8 mouse cellular contexts compared by ENCODE assay signal in genomic region chr17:29541419-29541818, GRCm38 (mm10). TPM values are rescaled to one million over a fixed set of nuclear protein-coding genes. Genes with fewer than 3 reads are reported as not detected.
A peak's percentile ranks its signal among the peaks of the same experiment; 100 is the strongest.
DNase-seq lines count a peak whose midpoint lies in the region; ATAC-seq and TF ChIP-seq lines count a peak whose summit lies in the region.

No protein-coding gene starts in this region.

- H3K9ac ChIP-seq in lung, postnatal 0 days (replicated peaks; ENCODE audit: low read depth) = no peak overlapping the region
- H3K9ac ChIP-seq in intestine, embryonic 16.5 days (ENCODE audit: low read depth, low read length) = no peak overlapping the region

- DNase-seq in retina, postnatal 1 day = peak; percentile 10
- no peak for DNase-seq in retina, embryonic 14.5 days (ENCODE audit: low spot score)
- DNase-seq in cerebellum, postnatal 10 days = peak; percentile 87 to 92
- DNase-seq in heart, postnatal 14 days = peak; percentile 79 to 85
- DNase-seq in lung, postnatal 0 days (ENCODE audit: low spot score) = peak; percentile 89
- DNase-seq in left cerebral cortex, adult 18-20 months (ENCODE audit: low spot score in 2 of 2) = no peak

- no peak overlapping the region for H3K27ac ChIP-seq in lung, postnatal 0 days (ENCODE audit: low read length)
- no peak overlapping the region for H3K27ac ChIP-seq in intestine, embryonic 16.5 days (ENCODE audit: low read length)

- H3K4me3 ChIP-seq in lung, postnatal 0 days (ENCODE audit: low read depth, low read length) = no peak overlapping the region
- H3K4me3 ChIP-seq in intestine, embryonic 16.5 days (ENCODE audit: low read length) = no peak overlapping the region

- H3K4me1 ChIP-seq in lung, postnatal 0 days (ENCODE audit: insufficient read depth, low read depth, low read length) = no peaks in the 10 kb centered on the region
- no peaks in the 10 kb centered on the region for H3K4me1 ChIP-seq in intestine, embryonic 16.5 days (ENCODE audit: control insufficient read depth, insufficient read depth, low read length)

- no peaks in the 10 kb centered on the region for H3K9me3 ChIP-seq in lung, postnatal 0 days (ENCODE audit: low read length)
- no peaks in the 10 kb centered on the region for H3K9me3 ChIP-seq in intestine, embryonic 16.5 days (ENCODE audit: control insufficient read depth, low read length)

- H3K27me3 ChIP-seq in lung, postnatal 0 days (replicated peaks; ENCODE audit: insufficient read depth, low read length) = no peaks in the 10 kb centered on the region
- no peaks in the 10 kb centered on the region for H3K27me3 ChIP-seq in intestine, embryonic 16.5 days (replicated peaks; ENCODE audit: control insufficient read depth, insufficient read depth, low read length)

- no peaks in the 10 kb centered on the region for H3K36me3 ChIP-seq in lung, postnatal 0 days (ENCODE audit: insufficient read depth, low read length)
- H3K36me3 ChIP-seq in intestine, embryonic 16.5 days (ENCODE audit: control insufficient read depth, insufficient read depth, low read length) = no peaks in the 10 kb centered on the region

- ATAC-seq in lung, postnatal 0 days = peak; percentile 93
- no peak for ATAC-seq in intestine, embryonic 16.5 days
- no peak for ATAC-seq in megakaryocyte, adult 5-6 weeks (ENCODE audit: poor library complexity, severe bottlenecking)

- intact Hi-C loops in heart, postnatal 14 days (cut with DNase I) = no loop called here

- no peak for TF ChIP-seq EP300 in lung, postnatal 0 days (IDR thresholded peaks at IDR 0.05)

- H3K4me2 ChIP-seq in lung, postnatal 0 days (replicated peaks; ENCODE audit: low read depth, low read length) = no peak overlapping the region
- no peak overlapping the region for H3K4me2 ChIP-seq in intestine, embryonic 16.5 days (ENCODE audit: low read depth, low read length)

- 34% methylated on average over 14 of the region's 14 CpGs for WGBS in lung, postnatal 0 days
- 53% methylated on average over 14 of the region's 14 CpGs for WGBS in intestine, embryonic 16.5 days

- TF ChIP-seq CTCF in lung, postnatal 0 days (IDR thresholded peaks at IDR 0.05) = no peak

RNA-seq across cellular contexts. Expression of gene Gm17657, which starts 8.0 kb away (rescaled TPM):
- not detected for total RNA-seq in heart, postnatal 14 days (2021)
- polyA plus RNA-seq in lung, postnatal 0 days (2015; fragmentation: Nextera tagmentation; extraction: Ambion mirVana) = not detected in 2 replicates
- polyA plus RNA-seq in intestine, embryonic 16.5 days (2015; fragmentation: Nextera tagmentation; extraction: Ambion mirVana) = not detected in 2 replicates
- total RNA-seq in megakaryocyte, adult 5-6 weeks (2015) = not detected in 2 replicates
- total RNA-seq in megakaryocyte, adult 5-6 weeks (2017) = not detected in 2 replicates
- total RNA-seq in left cerebral cortex, adult 18-20 months (2021) = not detected

RNA-seq across cellular contexts. Expression of gene Tbc1d22b, which starts 8.2 kb away (rescaled TPM):
- total RNA-seq in heart, postnatal 14 days (2021) = 10 to 100 TPM; 14.5 to 15.1 TPM
- 5.9 and 6.7 TPM in 2 replicates for polyA plus RNA-seq in lung, postnatal 0 days (2015; fragmentation: Nextera tagmentation; extraction: Ambion mirVana)
- 12.4 and 12.6 TPM in 2 replicates for polyA plus RNA-seq in intestine, embryonic 16.5 days (2015; fragmentation: Nextera tagmentation; extraction: Ambion mirVana)
- total RNA-seq in megakaryocyte, adult 5-6 weeks (2015) = 11.3 and 11.5 TPM in 2 replicates
- 4.9 and 6.8 TPM in 2 replicates for total RNA-seq in megakaryocyte, adult 5-6 weeks (2017)
- 10 to 100 TPM; 36.4 to 38.5 TPM for total RNA-seq in left cerebral cortex, adult 18-20 months (2021)

RNA-seq across cellular contexts. Expression of gene Tmem217, which starts 10.8 kb away (rescaled TPM):
- total RNA-seq in heart, postnatal 14 days (2021) = not detected
- polyA plus RNA-seq in lung, postnatal 0 days (2015; fragmentation: Nextera tagmentation; extraction: Ambion mirVana) = 0.31 and 0.76 TPM in 2 replicates
- polyA plus RNA-seq in intestine, embryonic 16.5 days (2015; fragmentation: Nextera tagmentation; extraction: Ambion mirVana) = 0.33 and 0.87 TPM in 2 replicates
- total RNA-seq in megakaryocyte, adult 5-6 weeks (2015) = not detected in 2 replicates
- 0.18 and 0.65 TPM in 2 replicates for total RNA-seq in megakaryocyte, adult 5-6 weeks (2017)
- not detected for total RNA-seq in left cerebral cortex, adult 18-20 months (2021)

RNA-seq across cellular contexts. Expression of gene Pim1, which starts 50.9 kb away (rescaled TPM):
- total RNA-seq in heart, postnatal 14 days (2021) = 10 to 100 TPM; 30.8 to 33.7 TPM
- 30.0 and 49.5 TPM in 2 replicates for polyA plus RNA-seq in lung, postnatal 0 days (2015; fragmentation: Nextera tagmentation; extraction: Ambion mirVana)
- 11.8 and 12.8 TPM in 2 replicates for polyA plus RNA-seq in intestine, embryonic 16.5 days (2015; fragmentation: Nextera tagmentation; extraction: Ambion mirVana)
- total RNA-seq in megakaryocyte, adult 5-6 weeks (2015) = 65.2 and 66.9 TPM in 2 replicates
- total RNA-seq in megakaryocyte, adult 5-6 weeks (2017) = 155 and 168 TPM in 2 replicates
- total RNA-seq in left cerebral cortex, adult 18-20 months (2021) = 10 to 100 TPM in 1 of 2 experiments, 1 to 10 TPM in 1; 6.9 to 16.9 TPM

Comparison
In these comparisons a context has a peak if more than half of its experiments do, and no peak if none do; other contexts are left out.
1. DNase-seq: peak in retina, postnatal 1 day (single experiment), cerebellum, postnatal 10 days (2 of 2), heart, postnatal 14 days (2 of 2) and lung, postnatal 0 days (single experiment); none in retina, embryonic 14.5 days (single experiment) and left cerebral cortex, adult 18-20 months (0 of 2).